Mouse (Mus musculus) layer of hippocampus, postnatal 36 days (tissue): ENCODE measurements around the gene Hmx2. TPM values are rescaled to one million over a fixed set of nuclear protein-coding genes. Genes with fewer than 3 reads are reported as not detected.

ENCODE experiments used
- DNase-seq, 2 experiments: peaks; one replicate each; pipeline ENCODE4 v3.0.0; 2022
- total RNA-seq, 2 experiments: library from RNA; stranded (reverse); gene quantifications; 2 replicates each; pipeline ENCODE4 v1.2.3; 2021

Hmx2 gene
- total RNA-seq = not detected

GRCm38 (mm10) chr7:131548473-131548872, at the start of gene Hmx2:
Hmx2 (plus strand) TSS chr7:131548773.
- no peak for DNase-seq

GRCm38 (mm10) chr7:131503739-131504138, 44.8 kb upstream of the Hmx2 start:
- DNase-seq = no peak

- peak; percentile 67 to 70 for DNase-seq
These were observed 8.6 kb upstream of the Hmx2 start for GRCm38 (mm10) chr7:131539979-131540378.

GRCm38 (mm10) chr7:131541184-131542114, 7.1 kb upstream of the Hmx2 start:
- DNase-seq = no peak

- no peak for DNase-seq
These were observed 6.3 kb upstream of the Hmx2 start, which contains the start of gene Hmx3 for GRCm38 (mm10) chr7:131542115-131542871. Hmx3 (plus strand) TSS chr7:131542867.

- no peak for DNase-seq
These were observed 5.5 kb upstream of the Hmx2 start for GRCm38 (mm10) chr7:131542872-131543622.

- DNase-seq = no peak
These were observed 4.7 kb upstream of the Hmx2 start for GRCm38 (mm10) chr7:131543623-131544481.

GRCm38 (mm10) chr7:131544871-131545270, 3.7 kb upstream of the Hmx2 start:
- DNase-seq = no peak

- DNase-seq = no peak
These were observed 2.7 kb upstream of the Hmx2 start for GRCm38 (mm10) chr7:131545701-131546385.

- no peak for DNase-seq
These were observed 2.1 kb upstream of the Hmx2 start for GRCm38 (mm10) chr7:131546423-131546822.

GRCm38 (mm10) chr7:131547481-131547880, 1.1 kb upstream of the Hmx2 start:
- DNase-seq = no peak

- no peak for DNase-seq
These were observed 2.9 kb downstream of the Hmx2 start for GRCm38 (mm10) chr7:131551471-131551870.

- no peak for DNase-seq
These were observed 3.6 kb downstream of the Hmx2 start for GRCm38 (mm10) chr7:131551931-131552741.

GRCm38 (mm10) chr7:131552781-131553180, 4.2 kb downstream of the Hmx2 start:
- DNase-seq = no peak

GRCm38 (mm10) chr7:131553771-131554175, 5.2 kb downstream of the Hmx2 start:
- no peak for DNase-seq

GRCm38 (mm10) chr7:131554341-131555180, 6.0 kb downstream of the Hmx2 start:
- DNase-seq = no peak

- peak in 1 of 2 experiments; percentile 7 for DNase-seq
These were observed 6.9 kb downstream of the Hmx2 start for GRCm38 (mm10) chr7:131555301-131556081.

- DNase-seq = no peak
These were observed 7.5 kb downstream of the Hmx2 start for GRCm38 (mm10) chr7:131556116-131556515.
